In the genomic region with DNA sequence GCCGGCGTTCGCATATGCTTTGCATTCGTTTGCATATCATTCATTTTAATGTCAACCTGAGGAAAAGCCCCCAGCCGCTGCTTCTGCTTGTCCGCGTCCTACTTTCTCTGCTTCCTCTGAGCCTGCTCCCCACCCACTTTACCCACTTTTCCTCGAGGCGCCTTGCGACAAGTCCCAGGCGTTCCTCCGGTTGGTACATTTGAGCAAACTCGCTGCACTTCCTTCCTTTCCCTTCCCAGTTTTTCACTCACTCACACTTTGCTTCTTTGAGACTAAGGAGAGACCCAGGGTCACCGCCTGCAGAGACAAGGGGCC, we compare ENCODE assay signal across 7 mouse cellular contexts. TPM values are rescaled to one million over a fixed set of nuclear protein-coding genes. Genes with fewer than 3 reads are reported as not detected.
DNase-seq lines count a peak whose midpoint lies in the region; ATAC-seq and TF ChIP-seq lines count a peak whose summit lies in the region.

No protein-coding gene starts in this region.

- no peak for TF ChIP-seq POLR2A in spleen, adult 2 months (IDR thresholded peaks at IDR 0.05; ENCODE audit: low read depth, low read length)

- H3K27me3 ChIP-seq in spleen, adult 2 months (ENCODE audit: control insufficient read depth, insufficient read depth, low read length), result peaks cover 2% of the 10 kb centered on the region; the same call in 1 of the 2 replicates
- H3K27me3 ChIP-seq in forebrain, embryonic 15.5 days, result peaks cover 5% of the 10 kb centered on the region
- peaks cover 74% of the 10 kb centered on the region for H3K27me3 ChIP-seq in liver, embryonic 12.5 days (replicated peaks)
- H3K27me3 ChIP-seq in stomach, embryonic 16.5 days (ENCODE audit: control insufficient read depth, insufficient read depth, low read length), result peaks cover 34% of the 10 kb centered on the region

- no peaks in the 10 kb centered on the region for H3K9me3 ChIP-seq in forebrain, embryonic 15.5 days
- H3K9me3 ChIP-seq in liver, embryonic 12.5 days (replicated peaks), result no peaks in the 10 kb centered on the region
- no peaks in the 10 kb centered on the region for H3K9me3 ChIP-seq in stomach, embryonic 16.5 days (replicated peaks; ENCODE audit: control insufficient read depth, low read length)

- H3K36me3 ChIP-seq in spleen, adult 2 months (ENCODE audit: control insufficient read depth, insufficient read depth, low read length), result peaks cover 1% of the 10 kb centered on the region
- no peaks in the 10 kb centered on the region for H3K36me3 ChIP-seq in forebrain, embryonic 15.5 days
- peaks cover 42% of the 10 kb centered on the region for H3K36me3 ChIP-seq in liver, embryonic 12.5 days
- H3K36me3 ChIP-seq in stomach, embryonic 16.5 days (ENCODE audit: control insufficient read depth, insufficient read depth, low read length), result no peaks in the 10 kb centered on the region

- no peak for TF ChIP-seq CTCF in spleen, adult 2 months (IDR thresholded peaks at IDR 0.05; ENCODE audit: extremely low read depth, insufficient read depth, insufficient read length, insufficient replicate concordance)

- peak overlapping the region; percentile 69 for H3K4me3 ChIP-seq in spleen, adult 2 months (ENCODE audit: extremely low read depth, insufficient read depth, insufficient read length)
- peak overlapping the region; percentile 90 for H3K4me3 ChIP-seq in forebrain, embryonic 15.5 days
- peak overlapping the region; percentile 75 for H3K4me3 ChIP-seq in liver, embryonic 12.5 days
- peak overlapping the region; percentile 77 for H3K4me3 ChIP-seq in stomach, embryonic 16.5 days (replicated peaks; ENCODE audit: low read length)

- peak overlapping the region; percentile 66 for H3K27ac ChIP-seq in spleen, adult 2 months (ENCODE audit: insufficient read depth, low read length)
- H3K27ac ChIP-seq in forebrain, embryonic 15.5 days (replicated peaks), result peak overlapping the region; percentile 97
- H3K27ac ChIP-seq in liver, embryonic 12.5 days, result peak overlapping the region; percentile 87
- H3K27ac ChIP-seq in stomach, embryonic 16.5 days (ENCODE audit: low read length), result no peak overlapping the region

- H3K4me2 ChIP-seq in forebrain, embryonic 15.5 days (replicated peaks), result peak overlapping the region; percentile 75
- peak overlapping the region; percentile 99 for H3K4me2 ChIP-seq in liver, embryonic 12.5 days
- peak overlapping the region; percentile 94 for H3K4me2 ChIP-seq in stomach, embryonic 16.5 days (ENCODE audit: low read depth, low read length)

- H3K4me1 ChIP-seq in spleen, adult 2 months (ENCODE audit: control insufficient read depth, insufficient read depth, insufficient read length), result peaks cover 18% of the 10 kb centered on the region
- H3K4me1 ChIP-seq in forebrain, embryonic 15.5 days, result peaks cover 58% of the 10 kb centered on the region
- peaks cover 94% of the 10 kb centered on the region for H3K4me1 ChIP-seq in liver, embryonic 12.5 days
- 0 out of 2 replicates have a peak, but pooled peaks cover 8% of the 10 kb centered on the region for H3K4me1 ChIP-seq in stomach, embryonic 16.5 days (ENCODE audit: control insufficient read depth, insufficient read depth, low read length)

- H3K9ac ChIP-seq in forebrain, embryonic 15.5 days (replicated peaks), result peak overlapping the region; percentile 90; the same call in 1 of the 2 replicates
- H3K9ac ChIP-seq in liver, embryonic 12.5 days, result peak overlapping the region; percentile 80
- H3K9ac ChIP-seq in stomach, embryonic 16.5 days (ENCODE audit: low read length), result peak overlapping the region; percentile 78

- no peak for DNase-seq in spleen, adult 2 months (ENCODE audit: low read depth in 1 of 2, low spot score in 2 of 2)
- DNase-seq in spleen, postnatal 36 days (ENCODE audit: low spot score in 2 of 2), result no peak
- no peak for DNase-seq in spleen, postnatal 10 days (ENCODE audit: low spot score in 2 of 2)
- DNase-seq in spleen, postnatal 14 days (ENCODE audit: low spot score in 2 of 2), result no peak

- no peak for ATAC-seq in forebrain, embryonic 15.5 days (replicated peaks)
- ATAC-seq in liver, embryonic 12.5 days, result no peak
- ATAC-seq in stomach, embryonic 16.5 days (ENCODE audit: insufficient read depth, low FRiP score), result no peak; the same call in 1 of the 2 replicates

- WGBS in spleen, adult 2 months, result 5% methylated on average over 14 of the region's 14 CpGs
- under 1% methylated on average over 14 of the region's 14 CpGs for WGBS in forebrain, embryonic 15.5 days
- 4% methylated on average over 14 of the region's 14 CpGs for WGBS in liver, embryonic 12.5 days (ENCODE audit: insufficient replicate concordance)
- 2% methylated on average over 14 of the region's 14 CpGs for WGBS in stomach, embryonic 16.5 days

RNA-seq across cellular contexts. Expression of a gene that starts 20.1 kb away (rescaled TPM):
- 38.3 and 40.2 TPM in 2 replicates for polyA plus RNA-seq in spleen, adult 2 months (2012; rRNA removed)
- 13.2 and 14.0 TPM in 2 replicates for polyA plus RNA-seq in forebrain, embryonic 15.5 days (2015; fragmentation: Nextera tagmentation; extraction: Ambion mirVana)
- 7.7 and 8.0 TPM in 2 replicates for polyA plus RNA-seq in liver, embryonic 12.5 days (2016; fragmentation: Nextera tagmentation; extraction: Ambion mirVana)
- 3.2 and 4.1 TPM in 2 replicates for polyA plus RNA-seq in stomach, embryonic 16.5 days (2015; fragmentation: Nextera tagmentation; extraction: Ambion mirVana)

RNA-seq across cellular contexts. Expression of a gene that starts 56.3 kb away (rescaled TPM):
- 0.13 TPM in 1 of 2 replicates, not detected in the other for polyA plus RNA-seq in spleen, adult 2 months (2012; rRNA removed)
- polyA plus RNA-seq in forebrain, embryonic 15.5 days (2015; fragmentation: Nextera tagmentation; extraction: Ambion mirVana), result not detected in 2 replicates
- not detected in 2 replicates for polyA plus RNA-seq in liver, embryonic 12.5 days (2016; fragmentation: Nextera tagmentation; extraction: Ambion mirVana)
- not detected in 2 replicates for polyA plus RNA-seq in stomach, embryonic 16.5 days (2015; fragmentation: Nextera tagmentation; extraction: Ambion mirVana)
